Mouse (Mus musculus) neural tube, embryonic 10.5 days (tissue): Measurements from ENCODE around the gene Otor.

ENCODE experiments used
- DNase-seq: peaks from one replicate; pipeline ENCODE4 v3.0.0-alpha.2; 2017; ENCODE audit warnings: low spot score; ENCODE audit errors: extremely low spot score

Otor gene

GRCm38 (mm10) chr2:143078198-143078851 lies at the start of gene Otor:
Gene Otor, plus strand, starts transcription at chr2:143078473.
- DNase-seq, result no peak

GRCm38 (mm10) chr2:143031283-143031682 lies 47.0 kb upstream of the Otor start:
- DNase-seq, result no peak

GRCm38 (mm10) chr2:143032378-143033255 lies 45.7 kb upstream of the Otor start:
- no peak for DNase-seq

GRCm38 (mm10) chr2:143034350-143035085 lies 43.8 kb upstream of the Otor start:
- DNase-seq, result no peak

- DNase-seq, result no peak
Observed at GRCm38 (mm10) chr2:143035086-143035593, 43.1 kb upstream of the Otor start.

GRCm38 (mm10) chr2:143041596-143041995 lies 36.7 kb upstream of the Otor start:
- DNase-seq, result no peak

GRCm38 (mm10) chr2:143055251-143055650 lies 23.0 kb upstream of the Otor start:
- DNase-seq, result no peak

GRCm38 (mm10) chr2:143056736-143057135 lies 21.5 kb upstream of the Otor start:
- DNase-seq, result no peak

GRCm38 (mm10) chr2:143062432-143062811 lies 15.9 kb upstream of the Otor start:
- DNase-seq, result no peak

- peak; percentile 91 for DNase-seq
Observed at GRCm38 (mm10) chr2:143062812-143063792, 15.2 kb upstream of the Otor start, which contains the start of gene Snrpb2. Gene Snrpb2, plus strand, starts transcription at chr2:143063039.

GRCm38 (mm10) chr2:143065914-143066313 lies 12.4 kb upstream of the Otor start:
- no peak for DNase-seq

GRCm38 (mm10) chr2:143081693-143082092 lies 3.4 kb downstream of the Otor start:
- DNase-seq, result no peak

- DNase-seq, result no peak
Observed at GRCm38 (mm10) chr2:143084852-143085397, 6.7 kb downstream of the Otor start.

GRCm38 (mm10) chr2:143089866-143090265 lies 11.6 kb downstream of the Otor start:
- no peak for DNase-seq

- DNase-seq, result peak; percentile 65
Observed at GRCm38 (mm10) chr2:143093726-143094125, 15.5 kb downstream of the Otor start.

GRCm38 (mm10) chr2:143094761-143095160 lies 16.5 kb downstream of the Otor start:
- DNase-seq, result no peak

GRCm38 (mm10) chr2:143097170-143097569 lies 18.9 kb downstream of the Otor start:
- DNase-seq, result no peak

- DNase-seq, result no peak
Observed at GRCm38 (mm10) chr2:143113859-143114258, 35.6 kb downstream of the Otor start.

- no peak for DNase-seq
Observed at GRCm38 (mm10) chr2:143114716-143115115, 36.4 kb downstream of the Otor start.

GRCm38 (mm10) chr2:143117453-143117852 lies 39.2 kb downstream of the Otor start:
- DNase-seq, result no peak
